Mouse (Mus musculus) heart, embryonic 16.5 days (tissue): ENCODE results near the gene Aamp. TPM values are rescaled to one million over a fixed set of nuclear protein-coding genes. Genes with fewer than 3 reads are reported as not detected.
"Not testable (repeated sequence)": the region's sequence is repeated elsewhere in the genome, so short reads cannot be mapped to it uniquely, and the experiment has no call there.

Source experiments
- ATAC-seq: fragments of 200-750 bp; cut with Nextera tagmentation; replicated peaks from 2 replicates; pipeline ENCODE4 v1.8.0; 2017; ENCODE audit warnings: moderate number of reproducible peaks; ENCODE audit not compliant: insufficient read depth, low FRiP score; ENCODE audit errors: extremely low read depth
- H3K27ac ChIP-seq: fragments of 300-500 bp; sonication (generic); 2 replicates; pipeline ENCODE4 v1.5.1; 2014; ENCODE audit warnings: mild to moderate bottlenecking, low read length, control low read depth, moderate library complexity
- H3K27me3 ChIP-seq: fragments of 300-500 bp; sonication (generic); 2 replicates; pipeline ENCODE4 v1.6.1; 2014; ENCODE audit warnings: low read length, mixed read lengths; ENCODE audit not compliant: control insufficient read depth, insufficient read depth
- H3K36me3 ChIP-seq: fragments of 300-500 bp; sonication (generic); 2 replicates; pipeline ENCODE4 v1.6.1; 2014; ENCODE audit not compliant: control insufficient read depth, insufficient read depth
- H3K4me1 ChIP-seq: fragments of 300-500 bp; sonication (generic); 2 replicates; pipeline ENCODE4 v1.6.1; 2014; ENCODE audit warnings: low read length, mixed read lengths; ENCODE audit not compliant: control insufficient read depth, insufficient read depth
- H3K4me2 ChIP-seq: fragments of 300-500 bp; sonication (generic); 2 replicates; pipeline ENCODE4 v1.6.1; 2014; ENCODE audit warnings: low read depth, mild to moderate bottlenecking, control low read depth, low read length
- H3K4me3 ChIP-seq: fragments of 300-500 bp; sonication (generic); 2 replicates; pipeline ENCODE4 v1.5.1; 2014; ENCODE audit warnings: mild to moderate bottlenecking, control low read depth, low read length
- H3K9ac ChIP-seq: fragments of 300-500 bp; sonication (generic); 2 replicates; pipeline ENCODE4 v1.6.1; 2014; ENCODE audit warnings: low read length, control low read depth
- H3K9me3 ChIP-seq: fragments of 300-500 bp; sonication (generic); replicated peaks from 2 replicates; pipeline ENCODE4 v1.6.1; 2016; ENCODE audit warnings: low read length; ENCODE audit not compliant: control insufficient read depth
- WGBS: fragments of 180-500 bp; shearing (Covaris S2); extraction: QIAGEN DNeasy Blood & Tissue Kit; methylation state at CpG from one replicate; pipeline ENCODE4 v1.1.7; 2014; 5-methylcytosine and 5-hydroxymethylcytosine counted together
- polyA plus RNA-seq: library from polyadenylated mRNA; unstranded; fragments of >200 nt; fragmentation: Nextera tagmentation; extraction: Ambion mirVana; gene quantifications from 2 replicates; pipeline ENCODE4 v1.2.1, GENCODE M21; 2015

The Aamp gene
- polyA plus RNA-seq, 1 experiment from 2014 or later, result 223 TPM

GRCm38 (mm10) chr1:74289248-74289647, 4.7 kb upstream of the Aamp start:
- peak overlapping the region; percentile 92 for H3K27ac ChIP-seq
- 62% methylated on average over 9 of the region's 9 CpGs for WGBS
- H3K36me3 ChIP-seq, result peaks cover 26% of the 10 kb centered on the region
- no peaks in the 10 kb centered on the region for H3K27me3 ChIP-seq
- no peak overlapping the region for H3K4me3 ChIP-seq
- ATAC-seq, result no peak
- peak overlapping the region; percentile 22; the same call in 1 of the 2 replicates for H3K9ac ChIP-seq
- H3K4me1 ChIP-seq, result peaks cover 73% of the 10 kb centered on the region
- no peak overlapping the region for H3K4me2 ChIP-seq
- no peaks in the 10 kb centered on the region for H3K9me3 ChIP-seq

GRCm38 (mm10) chr1:74288327-74288726, 3.8 kb upstream of the Aamp start:
- H3K4me1 ChIP-seq, result peaks cover 70% of the 10 kb centered on the region
- no peak overlapping the region for H3K4me3 ChIP-seq
- 64% methylated on average over 4 of the region's 4 CpGs for WGBS
- no peak overlapping the region for H3K4me2 ChIP-seq
- no peak for ATAC-seq
- H3K9me3 ChIP-seq, result no peaks in the 10 kb centered on the region
- H3K27ac ChIP-seq, result peak overlapping the region; percentile 92
- H3K9ac ChIP-seq, result no peak overlapping the region
- H3K36me3 ChIP-seq, result peaks cover 26% of the 10 kb centered on the region
- H3K27me3 ChIP-seq, result no peaks in the 10 kb centered on the region

DNA sequence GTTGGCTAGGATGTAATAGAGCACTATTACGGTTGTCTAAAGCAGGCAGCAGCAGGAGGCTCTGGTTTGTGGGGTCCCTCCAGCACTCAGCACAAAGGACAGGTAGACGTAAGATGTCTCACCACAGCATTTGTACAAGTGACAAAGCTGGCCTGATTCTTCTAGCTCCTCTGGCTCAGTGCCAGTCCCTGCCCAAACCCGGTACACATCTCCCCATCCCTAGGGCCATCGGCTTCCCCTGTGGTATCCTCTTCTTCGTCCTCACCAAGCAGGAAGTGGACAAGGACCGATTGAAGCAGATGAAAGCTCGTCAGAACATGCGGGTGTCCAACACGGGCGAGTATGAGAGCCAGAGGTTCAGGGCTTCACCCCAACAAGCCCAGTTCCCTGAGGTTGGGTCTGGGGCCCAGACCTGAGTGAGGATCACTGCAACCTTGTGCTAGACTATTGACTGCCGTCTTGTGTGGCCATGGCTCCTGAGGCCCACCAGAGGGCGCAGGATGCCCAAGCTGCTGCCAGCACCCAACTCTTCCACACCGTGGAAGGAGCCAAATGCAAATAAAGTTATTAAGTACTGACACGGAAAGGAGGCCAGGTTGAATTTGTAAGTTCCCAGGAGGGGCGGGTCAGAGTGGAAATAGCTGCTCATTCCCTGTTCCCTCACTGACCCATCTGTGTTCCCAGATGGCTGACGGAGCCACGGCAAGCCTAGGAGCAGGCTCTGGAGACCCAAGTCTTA, 2.5 kb upstream of the Aamp start:
- WGBS, result 53% methylated on average over 15 of the region's 17 CpGs
- H3K27me3 ChIP-seq, H3K27ac ChIP-seq, H3K9me3 ChIP-seq, H3K4me3 ChIP-seq, H3K4me2 ChIP-seq, ATAC-seq: not testable (repeated sequence)
- Histone ChIP-seq H3K36me3 (peaks cover 31% of the 10 kb centered on the region), H3K9ac (0 out of 2 replicates have a peak overlapping the region, but pooled peaks have one; percentile 12), H3K4me1 (peaks cover 69% of the 10 kb centered on the region)

DNA sequence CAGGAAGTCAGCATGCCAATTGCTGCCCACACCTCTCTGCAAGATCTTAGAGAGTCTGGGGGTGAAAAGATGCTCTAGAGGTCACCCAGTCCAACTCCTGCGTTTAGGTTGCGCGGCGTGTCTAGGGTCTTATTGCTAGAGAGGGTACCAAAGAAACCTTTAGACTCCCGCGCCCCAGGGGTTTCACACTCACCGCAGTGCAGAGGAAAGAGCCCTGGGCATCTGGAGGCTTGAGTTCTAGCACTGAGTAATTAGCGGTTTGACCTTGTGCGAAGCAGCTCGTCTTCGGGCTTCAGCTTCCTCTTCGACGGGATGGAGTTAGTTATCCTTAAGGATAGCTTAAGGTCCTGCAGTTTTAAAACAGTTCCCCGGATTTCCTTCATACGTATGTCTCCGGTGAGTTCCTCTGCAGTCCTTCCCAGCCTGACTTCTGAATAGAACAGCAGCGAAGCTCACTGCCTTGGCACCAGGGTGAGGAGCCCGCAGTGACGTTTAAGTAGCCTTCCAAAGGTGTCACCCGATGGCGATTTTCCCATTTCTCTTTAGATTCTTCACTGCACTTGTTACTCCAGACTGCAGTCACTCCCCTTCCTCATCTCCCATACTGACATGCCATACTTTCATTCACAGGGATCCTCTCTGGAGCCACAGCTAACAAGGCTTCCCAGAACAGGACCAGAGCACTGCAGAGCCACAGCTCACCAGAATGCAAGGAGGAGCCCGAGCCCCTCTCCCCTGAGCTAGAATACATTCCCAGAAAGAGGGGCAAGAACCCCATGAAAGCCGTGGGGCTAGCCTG, 873 bp upstream of the Aamp start:
- Histone ChIP-seq H3K4me3 (peak overlapping the region; percentile 93), H3K9ac (peak overlapping the region; percentile 93), H3K27ac (peak overlapping the region; percentile 79), H3K27me3 (no peaks in the 10 kb centered on the region), H3K9me3 (no peaks in the 10 kb centered on the region), H3K4me2 (peak overlapping the region; percentile 69), H3K36me3 (peaks cover 39% of the 10 kb centered on the region), H3K4me1 (peaks cover 55% of the 10 kb centered on the region)
- WGBS, result 3% methylated on average over 23 of the region's 23 CpGs
- ATAC-seq, result no peak

- Histone ChIP-seq H3K36me3 (peaks cover 38% of the 10 kb centered on the region), H3K4me3 (peak overlapping the region; percentile 92)
- WGBS, result 10% methylated on average over 15 of the region's 15 CpGs
Observed at GRCm38 (mm10) chr1:74283686-74284463, 663 bp downstream of the Aamp start.

DNA sequence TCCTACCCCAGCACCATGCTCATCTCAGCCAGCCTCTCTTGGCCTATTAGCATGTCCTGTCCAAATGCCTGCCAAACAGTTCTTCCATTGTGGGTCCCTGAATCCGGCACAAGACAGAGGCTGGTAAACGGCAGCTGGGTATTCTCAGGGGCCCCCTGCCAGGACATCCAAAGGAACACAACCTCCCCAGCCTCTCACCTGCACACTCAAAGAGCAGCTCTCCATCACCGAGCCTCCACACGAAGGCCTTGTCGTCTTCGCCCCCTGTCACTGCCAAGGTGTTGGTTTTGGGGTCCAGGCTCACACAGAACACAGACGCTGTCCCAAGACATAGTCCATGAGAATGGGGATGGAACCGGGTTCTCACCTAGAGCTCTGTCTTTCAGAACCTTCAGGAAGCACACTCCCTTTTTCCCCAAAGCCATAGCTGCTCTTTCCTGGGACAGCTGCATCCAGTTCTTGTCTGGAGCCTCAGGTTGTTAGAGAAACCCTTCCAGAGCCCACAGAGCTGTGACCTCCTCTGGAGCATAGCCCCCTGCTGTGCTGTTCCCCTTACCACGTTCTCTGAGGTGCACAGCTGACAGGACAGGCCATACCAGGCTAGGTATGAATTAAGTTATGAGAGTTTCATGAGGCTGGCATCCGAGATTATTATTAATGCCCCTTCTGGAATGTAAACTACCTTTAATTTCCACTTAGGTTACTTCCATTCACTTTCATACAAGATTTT, 1.5 kb downstream of the Aamp start:
- Histone ChIP-seq H3K4me3 (no peak overlapping the region; the same call in 1 of the 2 replicates), H3K36me3 (peaks cover 33% of the 10 kb centered on the region), H3K4me1 (peaks cover 32% of the 10 kb centered on the region), H3K27me3 (no peaks in the 10 kb centered on the region), H3K27ac (no peak overlapping the region), H3K9me3 (no peaks in the 10 kb centered on the region), H3K9ac (no peak overlapping the region), H3K4me2 (no peak overlapping the region)
- 84% methylated on average over 10 of the region's 10 CpGs for WGBS
- no peak for ATAC-seq

More at GRCm38 (mm10) chr1:74283686-74284463, 663 bp downstream of the Aamp start:
- Histone ChIP-seq H3K27me3 (no peaks in the 10 kb centered on the region), H3K4me1 (peaks cover 40% of the 10 kb centered on the region), H3K9ac (peak overlapping the region; percentile 93), H3K27ac (peak overlapping the region; percentile 86), H3K9me3 (no peaks in the 10 kb centered on the region), H3K4me2 (peak overlapping the region; percentile 93)
- ATAC-seq, result peak; percentile 31

DNA sequence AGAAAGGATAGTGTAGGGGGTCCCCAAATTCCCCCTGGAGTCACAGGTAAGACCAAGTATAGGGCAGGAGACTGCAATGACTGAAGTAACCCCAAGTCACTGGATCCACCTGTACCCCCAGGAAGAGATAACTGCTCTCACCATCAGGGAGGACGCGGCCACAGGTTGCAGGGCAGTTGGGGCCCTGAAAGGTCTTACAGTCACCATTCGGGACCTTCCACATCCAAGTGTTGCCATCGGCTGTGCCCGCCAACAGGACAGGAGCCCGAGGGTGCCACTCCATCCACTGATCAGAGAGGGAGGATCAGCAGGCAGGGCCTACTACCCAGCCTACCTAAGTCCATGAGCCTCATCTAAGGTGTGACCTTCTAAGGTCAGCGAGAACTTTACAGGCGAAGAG, 2.7 kb downstream of the Aamp start:
- no peak for ATAC-seq
- 95% methylated on average over 8 of the region's 8 CpGs for WGBS
- no peak overlapping the region for H3K9ac ChIP-seq
- H3K27ac ChIP-seq, result no peak overlapping the region
- H3K4me1 ChIP-seq, result peaks cover 28% of the 10 kb centered on the region
- H3K36me3 ChIP-seq, result peaks cover 33% of the 10 kb centered on the region
- no peaks in the 10 kb centered on the region for H3K27me3 ChIP-seq
- no peak overlapping the region for H3K4me3 ChIP-seq
- H3K4me2 ChIP-seq, result no peak overlapping the region
- no peaks in the 10 kb centered on the region for H3K9me3 ChIP-seq

DNA sequence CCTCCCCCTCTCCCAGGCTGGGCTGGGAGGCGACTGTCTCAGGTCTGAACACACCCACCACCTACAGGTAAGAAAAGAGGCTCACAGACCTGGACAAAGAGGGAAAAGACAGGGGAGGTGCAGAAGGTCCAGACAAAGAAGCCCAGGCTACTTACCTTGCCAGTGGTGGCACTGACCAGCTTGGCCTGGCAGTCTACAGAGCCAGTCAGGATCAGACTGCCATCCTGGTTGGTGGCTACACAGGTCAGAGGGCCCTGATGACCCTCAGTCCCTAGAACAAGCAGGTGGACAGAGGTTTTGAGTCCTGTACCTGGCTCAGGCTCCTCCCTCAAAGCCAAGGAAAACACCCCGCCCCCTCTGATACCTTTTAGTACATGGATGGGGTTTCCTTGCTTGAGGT, 3.2 kb downstream of the Aamp start:
- no peak overlapping the region for H3K4me2 ChIP-seq

More for the DNA sequence above, 3.2 kb downstream of the Aamp start:
- WGBS, result 81% methylated on average over 2 of the region's 2 CpGs
- no peak overlapping the region for H3K9ac ChIP-seq
- H3K27ac ChIP-seq, result no peak overlapping the region
- no peak for ATAC-seq
- H3K4me3 ChIP-seq, result no peak overlapping the region
- H3K27me3 ChIP-seq, result no peaks in the 10 kb centered on the region
- H3K9me3 ChIP-seq, result no peaks in the 10 kb centered on the region
- peaks cover 33% of the 10 kb centered on the region for H3K36me3 ChIP-seq
- peaks cover 27% of the 10 kb centered on the region for H3K4me1 ChIP-seq
